Mouse (Mus musculus): ENCODE measurements at regions not wholly inside any gene's neighbourhood (a gene's known extent, or its start where the extent isn't known, plus 50 kb on each side); places are given as distances from the start of the nearest gene placed in this dataset.

DNA sequence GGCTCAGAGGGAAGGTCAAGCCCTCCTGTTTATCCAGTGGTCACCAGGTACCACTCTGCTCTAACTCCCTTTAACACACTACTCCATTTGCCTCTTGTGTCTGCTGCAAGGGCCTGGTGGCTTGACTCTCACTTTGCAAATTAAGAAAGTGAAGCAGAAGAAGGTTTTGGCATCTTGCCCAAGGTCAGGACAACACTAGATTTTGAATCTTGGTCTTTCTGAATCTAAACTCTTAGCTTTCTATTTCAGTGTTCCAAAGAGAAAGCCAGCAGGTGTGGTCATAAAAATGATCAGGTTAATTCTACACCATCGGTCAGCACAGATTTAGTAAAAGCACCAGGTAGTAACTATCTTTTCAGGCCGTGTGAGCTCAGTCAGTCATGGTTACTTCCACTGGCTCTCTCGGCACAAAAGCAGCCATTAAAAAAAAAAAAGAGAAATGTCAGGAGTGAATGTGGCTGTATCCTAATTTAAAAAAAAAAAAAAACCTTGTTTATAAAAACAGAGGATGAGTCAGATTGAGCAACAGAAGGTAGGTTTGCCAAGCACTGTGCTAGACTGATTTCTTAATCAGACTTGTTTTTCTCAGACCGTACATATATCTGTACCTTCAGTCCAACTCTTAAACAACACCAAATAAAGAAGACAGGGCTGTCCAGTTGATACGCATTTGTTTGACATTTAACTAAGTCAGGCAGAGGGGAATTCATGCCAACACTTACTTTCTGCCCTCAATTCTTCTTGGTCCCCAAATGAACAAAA lies 403.6 kb upstream of the Rgma start:
- TF ChIP-seq POLR2A (IDR thresholded peaks at IDR 0.05; ENCODE audit: low read depth, low read length) = no peak
- no peak for TF ChIP-seq CTCF (conservative IDR thresholded peaks at IDR 0.05; ENCODE audit: insufficient read depth, insufficient read length, low read depth, low read length)
- Histone ChIP-seq H3K4me1 (ENCODE audit: control insufficient read depth, insufficient read depth, low read length) (no peaks in the 10 kb centered on the region), H3K4me3 (ENCODE audit: insufficient read depth, low read depth, low read length) (no peak overlapping the region), H3K27ac (ENCODE audit: insufficient read depth, low read depth, low read length) (no peak overlapping the region), H3K36me3 (ENCODE audit: control insufficient read depth, insufficient read depth, low read length) (no peaks in the 10 kb centered on the region), H3K27me3 (replicated peaks; ENCODE audit: control insufficient read depth, insufficient read depth, low read length) (no peaks in the 10 kb centered on the region)
- 79% methylated on average over 5 of the region's 5 CpGs for whole genome bisulfite sequencing
- no peak for DNase-seq

DNA sequence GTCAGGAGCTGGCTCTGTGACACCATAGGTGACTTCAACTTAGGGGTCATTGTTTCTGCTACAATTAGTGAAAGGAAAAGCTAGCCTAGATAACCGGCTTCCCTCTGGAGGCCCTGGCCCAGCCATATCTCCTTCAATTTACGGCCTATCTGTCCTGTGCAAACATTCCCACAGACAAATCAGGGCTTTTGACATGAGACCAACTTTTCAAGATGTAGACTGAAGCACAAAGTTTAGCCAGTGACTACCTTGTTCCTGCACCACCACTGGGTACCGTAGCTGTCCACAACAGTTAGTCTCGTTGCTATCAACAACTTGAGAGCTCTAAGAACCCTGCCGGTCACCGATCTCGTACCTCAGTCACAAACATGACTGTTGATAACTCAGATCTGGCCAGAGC lies 402.9 kb upstream of the Rgma start:
- Histone ChIP-seq H3K4me3 (ENCODE audit: insufficient read depth, low read depth, low read length) (no peak overlapping the region), H3K27ac (ENCODE audit: insufficient read depth, low read depth, low read length) (no peak overlapping the region), H3K36me3 (ENCODE audit: control insufficient read depth, insufficient read depth, low read length) (no peaks in the 10 kb centered on the region), H3K4me1 (ENCODE audit: control insufficient read depth, insufficient read depth, low read length) (no peaks in the 10 kb centered on the region), H3K27me3 (replicated peaks; ENCODE audit: control insufficient read depth, insufficient read depth, low read length) (no peaks in the 10 kb centered on the region)
- TF ChIP-seq POLR2A (IDR thresholded peaks at IDR 0.05; ENCODE audit: low read depth, low read length) = no peak
- WGBS = 79% methylated on average over 7 of the region's 7 CpGs
- no peak for DNase-seq

DNA sequence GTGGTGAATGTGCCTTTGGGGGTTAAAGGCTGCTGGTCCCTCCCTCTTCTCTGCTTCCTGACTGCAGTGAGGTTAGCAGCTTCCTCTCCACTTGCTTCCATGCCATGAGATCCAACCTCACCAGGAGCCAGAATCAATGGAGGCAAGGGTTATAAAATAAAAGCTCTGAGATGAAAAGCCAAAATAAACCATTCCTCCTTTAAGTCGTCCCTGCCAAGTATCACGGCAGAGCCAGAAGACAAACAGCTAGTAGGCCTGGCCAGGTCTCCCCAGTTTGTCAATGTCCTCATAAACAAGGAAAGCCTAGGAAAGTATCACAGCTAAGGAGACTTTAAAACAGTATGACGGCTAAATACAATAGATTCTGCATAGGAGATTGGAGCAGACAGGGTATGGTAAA lies 401.5 kb upstream of the Rgma start:
- H3K27ac ChIP-seq (ENCODE audit: insufficient read depth, low read depth, low read length) = no peak overlapping the region
- H3K36me3 ChIP-seq (ENCODE audit: control insufficient read depth, insufficient read depth, low read length) = no peaks in the 10 kb centered on the region
- no peak for DNase-seq
- no peaks in the 10 kb centered on the region for H3K4me1 ChIP-seq (ENCODE audit: control insufficient read depth, insufficient read depth, low read length)
- H3K27me3 ChIP-seq (replicated peaks; ENCODE audit: control insufficient read depth, insufficient read depth, low read length) = no peaks in the 10 kb centered on the region
- no peak for TF ChIP-seq CTCF (conservative IDR thresholded peaks at IDR 0.05; ENCODE audit: insufficient read depth, insufficient read length, low read depth, low read length)
- no peak for TF ChIP-seq POLR2A (IDR thresholded peaks at IDR 0.05; ENCODE audit: low read depth, low read length)
- 71% methylated on average over 3 of the region's 3 CpGs for WGBS
- H3K4me3 ChIP-seq (ENCODE audit: insufficient read depth, low read depth, low read length) = no peak overlapping the region

DNA sequence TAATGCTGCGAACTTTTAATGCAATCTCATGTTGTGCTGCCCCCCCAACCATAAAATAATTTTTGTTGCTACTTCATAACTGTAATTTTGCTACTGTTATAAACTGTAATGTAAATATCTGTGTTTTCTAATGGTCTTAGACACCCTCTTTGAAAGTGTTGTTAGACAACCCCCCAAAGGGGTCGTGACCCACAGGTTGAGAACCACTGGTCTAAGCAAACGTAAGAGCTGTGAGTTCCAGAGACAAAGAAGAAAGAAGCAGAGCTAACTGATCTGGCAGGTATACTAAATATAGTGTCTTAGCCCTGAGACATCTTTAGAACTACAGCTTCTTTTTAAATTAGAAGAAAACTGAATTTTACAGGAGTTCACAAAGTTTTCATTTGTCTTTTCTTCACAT lies 400.9 kb upstream of the Rgma start:
- Histone ChIP-seq H3K36me3 (ENCODE audit: control insufficient read depth, insufficient read depth, low read length) (no peaks in the 10 kb centered on the region), H3K4me3 (ENCODE audit: insufficient read depth, low read depth, low read length) (no peak overlapping the region), H3K27me3 (replicated peaks; ENCODE audit: control insufficient read depth, insufficient read depth, low read length) (no peaks in the 10 kb centered on the region), H3K27ac (ENCODE audit: insufficient read depth, low read depth, low read length) (no peak overlapping the region), H3K4me1 (ENCODE audit: control insufficient read depth, insufficient read depth, low read length) (no peaks in the 10 kb centered on the region)
- TF ChIP-seq POLR2A (IDR thresholded peaks at IDR 0.05; ENCODE audit: low read depth, low read length) = no peak
- no peak for TF ChIP-seq CTCF (conservative IDR thresholded peaks at IDR 0.05; ENCODE audit: insufficient read depth, insufficient read length, low read depth, low read length)
- WGBS = 91% methylated on average over 3 of the region's 3 CpGs
- no peak for DNase-seq

DNA sequence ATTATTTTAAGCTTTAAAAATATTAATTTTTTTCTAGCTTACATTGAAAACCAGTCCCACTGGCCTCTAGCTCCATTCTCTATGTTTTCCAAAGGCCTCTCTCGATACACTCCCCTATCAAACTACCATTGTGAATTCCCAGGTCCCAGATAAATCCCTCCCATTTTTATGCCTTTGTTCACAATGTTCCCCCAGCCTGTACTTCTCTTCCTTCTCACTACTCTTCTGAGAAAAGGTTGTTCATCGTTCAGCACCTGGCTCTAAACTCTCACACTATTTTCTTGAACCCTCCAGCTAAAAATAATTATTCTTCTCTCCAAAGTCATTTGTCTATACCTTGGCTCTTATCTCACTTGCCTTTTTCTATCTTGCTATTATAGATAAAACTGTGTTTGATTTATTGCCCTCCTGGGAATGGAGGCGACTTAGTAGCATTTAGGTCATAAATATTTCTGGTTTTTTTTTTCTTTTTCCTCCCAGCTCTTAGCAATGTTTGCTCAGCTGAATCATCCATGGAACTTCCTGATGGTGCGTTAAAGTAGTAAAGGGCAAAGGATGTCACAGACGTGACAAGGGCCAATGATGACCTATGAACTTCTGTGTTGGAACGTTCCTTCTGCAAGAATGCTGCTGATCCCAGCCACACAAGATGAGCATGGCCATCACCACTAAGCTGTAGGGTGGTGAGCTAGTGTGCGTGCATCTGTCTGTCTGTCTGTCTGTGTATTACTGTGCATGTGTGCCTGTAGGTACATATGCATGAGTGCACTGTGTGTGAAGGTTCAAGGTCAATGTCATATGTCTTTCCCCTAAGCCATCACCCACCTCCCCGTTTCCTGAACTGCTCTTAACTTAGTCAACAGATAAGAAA lies 384.5 kb upstream of the Rgma start:
- H3K27me3 ChIP-seq (replicated peaks; ENCODE audit: control insufficient read depth, insufficient read depth, low read length) = no peaks in the 10 kb centered on the region
- 32% methylated on average over 8 of the region's 8 CpGs for WGBS
- H3K27ac ChIP-seq (ENCODE audit: insufficient read depth, low read depth, low read length) = no peak overlapping the region
- TF ChIP-seq CTCF (conservative IDR thresholded peaks at IDR 0.05; ENCODE audit: insufficient read depth, insufficient read length, low read depth, low read length) = no peak
- TF ChIP-seq POLR2A (IDR thresholded peaks at IDR 0.05; ENCODE audit: low read depth, low read length) = no peak
- peak; percentile 69 for DNase-seq
- no peaks in the 10 kb centered on the region for H3K4me1 ChIP-seq (ENCODE audit: control insufficient read depth, insufficient read depth, low read length)
- no peak overlapping the region for H3K4me3 ChIP-seq (ENCODE audit: insufficient read depth, low read depth, low read length)
- H3K36me3 ChIP-seq (ENCODE audit: control insufficient read depth, insufficient read depth, low read length) = no peaks in the 10 kb centered on the region

DNA sequence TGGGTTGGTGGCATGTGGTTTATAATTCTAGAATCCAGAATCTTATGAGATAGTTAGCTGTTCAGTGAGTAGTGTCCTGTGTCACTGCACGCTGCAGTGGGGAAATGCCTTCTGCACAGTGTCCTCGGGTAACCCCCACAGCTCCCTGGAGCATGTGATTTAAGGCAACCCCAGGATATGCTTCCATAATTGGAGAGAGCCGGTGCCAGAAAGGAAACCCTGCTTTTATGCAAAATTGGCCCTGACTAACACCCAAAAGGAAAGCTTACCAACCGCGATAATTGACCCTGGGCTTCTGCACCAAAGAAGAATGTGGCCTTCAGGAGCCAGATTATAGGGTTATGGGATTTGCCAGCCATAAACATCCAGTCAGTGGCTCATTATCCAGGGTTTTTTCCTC lies 376.9 kb upstream of the Rgma start:
- Histone ChIP-seq H3K27ac (ENCODE audit: insufficient read depth, low read depth, low read length) (no peak overlapping the region), H3K27me3 (replicated peaks; ENCODE audit: control insufficient read depth, insufficient read depth, low read length) (no peaks in the 10 kb centered on the region), H3K36me3 (ENCODE audit: control insufficient read depth, insufficient read depth, low read length) (no peaks in the 10 kb centered on the region), H3K4me1 (ENCODE audit: control insufficient read depth, insufficient read depth, low read length) (0 out of 2 replicates have a peak, but pooled peaks cover 2% of the 10 kb centered on the region), H3K4me3 (ENCODE audit: insufficient read depth, low read depth, low read length) (no peak overlapping the region)
- no peak for TF ChIP-seq POLR2A (IDR thresholded peaks at IDR 0.05; ENCODE audit: low read depth, low read length)
- TF ChIP-seq CTCF (conservative IDR thresholded peaks at IDR 0.05; ENCODE audit: insufficient read depth, insufficient read length, low read depth, low read length) = no peak
- DNase-seq = peak; percentile 57
- WGBS = 29% methylated on average over 5 of the region's 5 CpGs

DNA sequence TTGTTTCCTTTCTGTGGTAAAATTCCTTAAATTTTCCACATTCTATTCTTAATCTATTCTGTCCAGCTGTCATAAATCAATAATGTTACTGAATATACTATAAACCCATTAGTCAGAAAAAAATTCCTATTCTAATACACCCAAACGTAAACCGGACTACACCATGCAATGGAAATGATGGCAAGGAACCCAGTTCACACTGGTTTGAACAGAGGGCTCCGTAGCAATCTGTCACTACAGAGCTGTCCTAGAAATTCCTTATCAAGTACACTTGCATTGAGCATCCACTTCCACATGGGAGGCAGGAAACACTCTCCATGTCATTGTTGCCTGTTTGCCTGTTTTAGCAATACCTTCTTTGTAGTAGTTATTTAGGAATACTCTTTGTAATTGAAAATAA lies 356.2 kb upstream of the Rgma start:
- 70% methylated on average over 3 of the region's 3 CpGs for WGBS
- no peak overlapping the region for H3K27ac ChIP-seq (ENCODE audit: insufficient read depth, low read depth, low read length)
- no peak overlapping the region for H3K4me3 ChIP-seq (ENCODE audit: insufficient read depth, low read depth, low read length)
- DNase-seq = no peak
- H3K27me3 ChIP-seq (replicated peaks; ENCODE audit: control insufficient read depth, insufficient read depth, low read length) = no peaks in the 10 kb centered on the region
- H3K36me3 ChIP-seq (ENCODE audit: control insufficient read depth, insufficient read depth, low read length) = no peaks in the 10 kb centered on the region
- no peaks in the 10 kb centered on the region for H3K4me1 ChIP-seq (ENCODE audit: control insufficient read depth, insufficient read depth, low read length)
- TF ChIP-seq POLR2A (IDR thresholded peaks at IDR 0.05; ENCODE audit: low read depth, low read length) (no peak), CTCF (conservative IDR thresholded peaks at IDR 0.05; ENCODE audit: insufficient read depth, insufficient read length, low read depth, low read length) (no peak)

Measured in kidney, adult 2 months (tissue).